Mouse (Mus musculus): ENCODE results near the gene Fam174b.

The Fam174b gene

GRCm38 (mm10) chr7:73749339-73749738 lies 9.2 kb downstream of the Fam174b start:
- DNase-seq (ENCODE audit: low spot score), result no peak

DNA sequence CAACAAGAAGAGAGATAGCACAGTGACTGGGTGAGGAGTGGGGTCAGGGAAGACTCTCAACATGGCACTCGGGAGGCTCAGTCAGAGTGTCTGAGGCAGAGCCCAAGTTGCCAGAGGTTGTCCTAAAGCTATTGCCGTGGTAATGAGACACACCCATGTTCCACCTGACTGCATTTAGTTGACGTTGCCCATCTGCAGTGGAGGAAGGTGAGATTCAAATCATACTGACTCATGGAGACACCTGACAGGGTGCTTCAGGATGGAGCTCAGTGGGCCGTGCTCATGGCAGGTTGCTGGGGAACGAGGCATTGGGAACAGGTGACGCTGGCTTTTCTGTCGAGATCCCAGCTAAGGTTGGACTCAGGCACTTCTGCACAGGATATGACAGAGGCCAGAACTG lies 9.9 kb downstream of the Fam174b start:
- no peak for DNase-seq (ENCODE audit: low spot score)

DNA sequence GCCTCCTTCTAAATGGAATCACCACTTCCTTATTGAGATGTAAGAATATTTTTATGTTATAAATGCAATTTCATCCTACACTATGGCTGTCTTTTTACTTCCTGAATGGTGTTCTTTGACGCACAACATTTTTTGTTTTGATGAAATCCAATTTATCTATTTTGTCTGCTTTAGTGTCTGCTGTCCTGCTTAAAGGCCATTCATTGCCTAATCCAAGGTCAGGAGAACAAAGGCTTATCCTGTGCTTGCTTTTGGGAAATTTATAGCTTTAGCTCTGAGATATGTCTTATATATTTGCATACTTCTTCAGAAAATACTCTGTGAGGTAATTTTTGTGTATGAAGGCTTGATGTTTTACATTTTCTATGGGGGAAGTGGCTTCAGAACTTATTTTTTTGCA lies 13.5 kb downstream of the Fam174b start:
- no peak for DNase-seq (ENCODE audit: low spot score)

- no peak for DNase-seq (ENCODE audit: low spot score)
Measured at GRCm38 (mm10) chr7:73755377-73756110, 15.4 kb downstream of the Fam174b start.

DNA sequence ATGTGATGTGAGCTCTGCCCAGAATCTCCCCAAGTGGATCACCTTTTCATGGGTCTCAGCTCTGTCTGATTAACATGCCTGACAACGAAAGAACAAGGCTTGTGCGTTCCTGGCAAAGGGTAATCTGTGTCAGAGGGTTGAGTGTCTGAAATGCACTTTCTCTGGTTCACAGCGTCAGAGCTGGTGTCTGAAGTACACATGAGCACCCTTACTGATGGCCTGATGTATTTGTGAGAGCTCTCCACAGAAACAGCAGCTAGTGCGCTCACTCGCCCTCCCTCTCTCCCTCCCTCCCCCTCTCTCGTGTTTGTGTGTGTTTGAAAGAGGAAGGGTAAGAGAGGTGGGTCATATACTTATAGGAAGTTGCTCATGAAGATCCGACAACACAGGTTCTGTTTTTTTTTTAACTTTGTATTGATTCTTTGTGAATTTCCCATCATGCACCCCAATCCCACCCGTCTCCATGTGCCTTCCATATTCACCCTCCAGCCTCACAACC lies 21.6 kb downstream of the Fam174b start:
- DNase-seq (ENCODE audit: low spot score), result no peak

GRCm38 (mm10) chr7:73764679-73765078 lies 24.6 kb downstream of the Fam174b start:
- DNase-seq (ENCODE audit: low spot score), result no peak

DNA sequence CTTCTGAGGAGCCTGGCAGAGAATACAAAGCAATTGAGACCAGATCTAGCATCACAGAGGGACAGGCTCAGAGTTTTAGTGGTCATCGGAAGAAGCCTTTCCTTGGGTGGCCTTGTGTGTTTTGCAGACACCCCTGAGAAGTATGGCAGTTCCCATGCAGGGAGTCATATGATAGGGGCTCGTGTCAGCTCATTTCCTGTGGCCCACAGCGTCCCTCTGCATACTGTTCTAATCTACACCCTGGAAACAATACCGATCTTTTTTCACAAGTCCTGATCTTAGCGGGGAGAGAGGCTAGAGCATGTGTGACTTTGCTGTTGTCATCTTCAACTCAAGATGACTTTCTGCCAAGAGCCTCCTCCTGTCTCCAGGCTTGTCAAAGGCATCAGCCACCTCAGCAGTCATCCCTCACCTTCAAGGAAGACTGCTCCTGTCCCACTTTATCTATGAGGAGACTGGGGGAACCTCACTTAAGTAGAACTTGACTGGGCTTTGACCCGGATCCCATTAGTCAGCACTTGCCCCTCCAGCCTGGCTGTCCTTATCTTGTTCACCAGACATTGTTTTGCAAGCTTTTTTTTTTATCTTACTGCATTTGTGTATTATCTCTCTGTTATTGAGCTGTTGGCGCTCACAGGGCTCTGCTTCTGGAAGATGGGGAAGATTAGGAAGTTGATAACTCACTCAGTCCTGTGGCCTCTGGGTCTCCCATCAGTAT lies 25.2 kb downstream of the Fam174b start:
- no peak for DNase-seq (ENCODE audit: low spot score)

- DNase-seq (ENCODE audit: low spot score), result no peak
Measured at GRCm38 (mm10) chr7:73769224-73769623, 29.1 kb downstream of the Fam174b start.

GRCm38 (mm10) chr7:73771384-73772274 lies 31.5 kb downstream of the Fam174b start:
- no peak for DNase-seq (ENCODE audit: low spot score)

- no peak for DNase-seq (ENCODE audit: low spot score)
Measured at GRCm38 (mm10) chr7:73772275-73772765, 32.2 kb downstream of the Fam174b start.

DNA sequence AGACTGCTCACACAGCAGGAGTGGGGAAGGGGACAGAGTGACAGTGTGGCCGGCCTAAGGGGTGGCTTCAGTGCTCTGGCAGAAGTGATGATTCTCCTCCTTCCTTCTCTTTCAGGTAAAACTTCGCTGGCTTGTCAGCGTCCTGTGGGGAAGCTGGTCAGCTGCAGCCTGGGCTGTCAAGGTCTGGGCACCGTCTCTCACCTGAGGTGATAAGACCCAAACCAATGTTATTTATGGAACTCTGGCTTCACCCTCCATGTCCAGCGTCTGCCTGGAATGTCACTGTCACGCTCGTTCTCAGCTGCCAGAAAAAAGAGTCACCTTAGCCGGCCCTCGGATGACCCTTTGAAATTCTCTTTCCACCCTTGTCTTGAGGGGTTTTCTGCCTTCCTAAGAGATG lies 34.7 kb downstream of the Fam174b start:
- DNase-seq (ENCODE audit: low spot score), result no peak

DNA sequence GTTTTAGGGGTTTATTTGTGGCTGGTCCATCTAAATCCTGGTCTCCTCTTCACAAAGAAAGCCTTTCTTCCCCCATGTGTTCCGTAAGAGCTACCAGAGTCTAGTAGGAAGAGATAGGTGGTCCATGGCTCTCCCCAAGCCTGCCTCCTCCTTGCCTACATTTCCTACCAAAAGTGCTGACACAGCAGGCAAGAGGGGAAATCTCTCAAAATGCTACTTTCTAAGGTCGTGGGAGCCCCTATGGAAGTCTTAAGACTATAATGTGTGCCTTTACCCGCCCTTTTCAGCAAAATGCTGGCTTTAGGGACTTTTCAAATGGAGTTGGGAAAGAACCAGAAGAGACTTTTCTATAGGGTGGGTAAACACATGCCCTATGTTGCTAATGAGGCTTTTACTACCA lies 37.7 kb downstream of the Fam174b start:
- DNase-seq (ENCODE audit: low spot score), result no peak

DNA sequence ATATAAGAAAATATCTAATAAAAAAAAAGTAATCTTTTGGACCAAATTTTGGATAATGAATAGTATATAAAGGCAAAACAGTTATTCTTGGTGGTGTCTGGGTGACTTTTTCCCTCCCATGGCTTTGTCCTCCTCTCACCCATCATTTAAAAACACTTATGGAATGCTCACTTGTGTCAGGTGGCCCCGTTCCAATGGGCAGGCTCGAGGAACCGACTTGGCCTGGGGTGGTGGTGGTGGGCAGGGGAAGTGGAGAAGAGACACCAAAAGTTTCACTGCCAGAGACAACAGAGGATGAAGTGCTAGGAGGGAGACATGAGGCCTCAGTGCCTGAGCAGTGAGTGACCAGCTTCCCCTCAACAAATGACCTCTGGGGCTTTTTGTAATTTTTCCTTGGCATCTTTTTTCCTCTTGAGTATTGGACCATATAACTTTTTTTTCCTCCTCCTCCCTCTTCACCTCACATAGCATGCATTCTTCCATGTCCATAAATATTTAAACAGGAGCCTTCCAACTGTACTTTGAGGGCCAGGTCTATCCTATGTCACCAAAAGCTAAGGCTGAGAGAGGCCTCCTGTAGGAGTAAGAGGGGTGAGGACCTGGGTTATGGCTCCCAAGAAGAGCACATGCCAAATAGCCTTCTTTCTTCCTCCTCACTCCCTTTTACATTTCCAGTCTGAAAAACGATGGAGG lies 44.8 kb downstream of the Fam174b start:
- no peak for DNase-seq (ENCODE audit: low spot score)

DNA sequence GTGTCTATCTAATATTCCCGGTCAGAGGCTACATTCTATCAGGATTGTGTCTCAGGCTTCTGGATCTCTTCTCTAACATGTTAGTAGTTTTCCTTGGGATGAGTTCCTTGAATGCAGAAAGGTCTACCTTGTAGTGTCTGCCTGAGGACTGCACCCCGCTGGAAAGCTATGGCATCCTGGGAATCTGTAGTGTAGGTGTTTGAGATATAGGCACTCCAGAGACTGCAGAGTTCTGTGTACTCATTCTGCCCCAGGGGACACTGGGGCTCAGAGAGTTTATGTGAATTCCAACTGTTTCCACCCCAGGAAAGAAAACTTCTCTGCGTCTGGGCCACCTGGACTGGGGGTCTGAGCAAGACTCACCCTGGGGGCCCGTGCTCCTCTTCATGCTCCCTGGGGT lies 45.7 kb downstream of the Fam174b start:
- no peak for DNase-seq (ENCODE audit: low spot score)

- DNase-seq (ENCODE audit: low spot score), result no peak
Measured at GRCm38 (mm10) chr7:73787513-73787912, 47.4 kb downstream of the Fam174b start.

GRCm38 (mm10) chr7:73791096-73791495 lies 51.0 kb downstream of the Fam174b start:
- DNase-seq (ENCODE audit: low spot score), result no peak

- DNase-seq (ENCODE audit: low spot score), result no peak
Measured at GRCm38 (mm10) chr7:73792155-73792554, 52.1 kb downstream of the Fam174b start.

- no peak for DNase-seq (ENCODE audit: low spot score)
Measured at GRCm38 (mm10) chr7:73792641-73793040, 52.5 kb downstream of the Fam174b start.

DNA sequence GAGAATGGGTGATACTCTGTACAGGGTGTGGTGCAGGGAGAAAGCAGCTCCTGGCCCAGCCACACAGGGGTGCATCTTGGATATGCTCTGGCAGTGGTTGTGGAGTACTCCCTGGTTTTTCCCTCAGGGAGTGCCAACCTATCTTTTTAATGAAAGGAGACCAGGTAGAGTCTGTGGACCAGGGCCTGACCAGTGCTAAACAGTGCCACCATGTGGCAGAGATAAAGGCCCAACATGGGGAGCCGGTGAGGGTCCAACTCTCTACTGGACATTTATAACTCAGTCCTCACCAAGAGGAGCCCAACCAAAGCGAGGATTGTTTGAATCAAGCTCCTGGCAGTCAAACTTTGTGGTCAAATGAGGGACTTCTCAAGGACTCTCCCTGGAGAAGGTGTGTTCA lies 69.2 kb downstream of the Fam174b start:
- DNase-seq (ENCODE audit: low spot score), result peak; percentile 18

DNA sequence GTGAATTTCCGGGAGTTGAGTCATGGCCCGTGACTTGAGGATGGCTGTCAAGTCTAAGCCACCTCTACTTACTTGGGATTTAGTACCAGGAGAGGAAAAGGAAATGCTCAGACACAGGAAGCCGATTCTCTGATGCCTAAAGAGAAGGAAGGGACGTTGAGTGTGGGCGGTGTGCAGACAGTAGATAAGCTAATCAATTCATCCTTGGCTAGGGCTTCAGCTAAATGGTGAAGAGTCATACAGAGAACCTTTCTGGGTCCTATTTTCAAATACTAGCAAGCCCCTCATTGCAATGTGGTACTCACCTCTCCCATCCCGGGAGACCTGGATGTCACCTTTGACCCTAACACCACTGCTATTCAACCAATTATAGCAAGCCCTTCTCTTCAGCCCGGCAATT lies 71.3 kb downstream of the Fam174b start:
- DNase-seq (ENCODE audit: low spot score), result no peak

- no peak for DNase-seq (ENCODE audit: low spot score)
Measured at GRCm38 (mm10) chr7:73812176-73812575, 72.1 kb downstream of the Fam174b start.

DNA sequence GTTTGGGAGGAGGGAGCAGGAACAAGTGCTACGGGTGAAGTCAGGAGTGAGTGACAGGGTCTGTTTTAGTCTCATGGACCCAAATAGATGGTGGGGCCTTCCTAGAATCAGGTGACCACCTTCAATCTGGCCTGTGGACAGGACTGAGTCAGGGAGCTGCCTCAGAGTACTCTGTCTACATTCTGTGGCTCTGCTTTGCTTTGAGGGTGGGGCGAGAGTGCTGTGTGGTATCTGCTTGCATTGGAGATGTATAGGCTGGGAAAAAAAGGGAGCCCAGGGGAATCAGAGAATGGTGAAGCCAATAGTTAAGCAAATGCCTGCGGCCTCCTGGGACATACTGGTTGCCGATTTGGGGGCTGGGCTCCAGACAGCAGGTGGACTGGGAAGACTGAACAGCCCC lies 73.8 kb downstream of the Fam174b start:
- no peak for DNase-seq (ENCODE audit: low spot score)
